Mouse (Mus musculus) forelimb bud, embryonic 11.5 days (tissue): ENCODE measurements around the gene Clptm1l.

Experiments
- DNase-seq: peaks from one replicate; pipeline ENCODE4 v3.0.0-alpha.2; 2012; ENCODE audit warnings: low read depth, low spot score

Gene Clptm1l

DNA sequence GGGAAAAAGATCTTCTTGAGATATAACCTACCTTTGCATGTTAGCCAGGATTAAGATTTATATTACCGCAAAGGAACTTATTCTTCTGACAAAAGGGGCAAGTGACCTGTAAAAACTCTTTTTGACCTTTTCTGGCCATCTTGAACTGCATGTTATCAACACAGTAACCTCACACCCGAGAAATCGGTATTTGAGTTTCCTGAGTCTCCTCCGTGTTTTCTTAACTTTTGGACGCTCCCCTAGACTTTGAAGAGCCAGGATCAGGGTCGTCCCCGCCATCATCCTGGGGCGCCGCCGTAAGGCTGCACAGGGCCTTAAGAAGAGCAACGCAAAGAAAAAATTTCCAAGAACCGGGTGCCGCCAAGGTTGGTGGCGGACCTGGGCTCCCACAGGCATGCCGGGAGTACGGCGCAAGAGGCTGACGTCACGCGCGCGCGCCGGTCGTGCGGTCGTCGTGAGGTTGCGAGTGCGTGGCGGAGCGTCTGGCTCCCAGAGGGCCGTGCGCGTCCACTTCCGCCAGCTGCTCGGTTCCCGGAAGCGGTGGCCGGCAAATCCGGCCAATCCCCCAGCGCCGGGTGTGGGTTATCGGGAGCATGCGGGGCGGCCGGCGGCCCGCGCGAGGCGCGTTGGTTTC, at the start of gene Clptm1l:
Gene Clptm1l (plus strand): TSS at position 485 of the 634 bp plus-strand sequence.
- peak; percentile 94 for DNase-seq

DNA sequence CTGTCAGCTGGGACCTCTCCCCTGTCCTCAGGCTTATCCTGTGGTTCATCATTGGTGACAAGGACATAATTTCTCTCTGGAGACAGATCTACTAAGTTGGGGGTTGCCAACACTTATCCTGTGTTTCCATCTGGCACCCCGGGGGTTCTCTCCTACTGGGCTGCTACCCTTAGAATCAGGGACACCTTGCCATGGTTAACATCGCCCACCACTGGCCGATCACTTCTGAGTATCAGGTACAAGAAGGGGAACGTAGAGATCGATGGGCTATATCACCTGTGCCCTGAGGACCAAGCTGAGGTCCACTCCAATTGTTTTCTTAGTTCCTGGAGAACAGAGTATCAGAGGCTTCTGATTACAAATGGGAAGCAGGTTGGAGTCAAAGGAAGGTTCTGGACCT, 39.6 kb upstream of the Clptm1l start:
- no peak for DNase-seq

DNA sequence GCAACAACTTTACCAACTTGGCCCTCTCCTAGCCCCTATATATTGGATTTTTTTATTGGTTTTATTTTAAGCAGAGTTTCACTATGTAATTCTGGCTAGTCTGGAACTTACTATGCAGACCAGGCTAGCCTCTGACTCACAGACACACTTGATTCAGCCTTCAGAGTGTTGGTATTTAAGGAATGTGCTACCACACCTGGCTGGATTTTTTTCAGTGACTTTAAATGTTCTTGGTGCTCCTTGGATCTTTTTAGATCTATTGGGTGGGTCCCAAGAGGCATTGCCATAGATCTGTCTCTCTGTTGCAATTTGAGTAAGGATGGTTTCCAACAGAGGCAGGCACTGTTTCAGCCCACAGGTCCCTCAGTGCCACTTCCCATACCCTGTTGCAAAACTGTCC, 28.8 kb upstream of the Clptm1l start:
- DNase-seq = no peak

- no peak for DNase-seq
Measured at GRCm38 (mm10) chr13:73577277-73577676, 26.5 kb upstream of the Clptm1l start.

- DNase-seq = no peak
Measured at GRCm38 (mm10) chr13:73591488-73591887, 12.3 kb upstream of the Clptm1l start.

- DNase-seq = no peak
Measured at GRCm38 (mm10) chr13:73592546-73592945, 11.3 kb upstream of the Clptm1l start.

- DNase-seq = no peak
Measured at GRCm38 (mm10) chr13:73596276-73596675, 7.5 kb upstream of the Clptm1l start.

DNA sequence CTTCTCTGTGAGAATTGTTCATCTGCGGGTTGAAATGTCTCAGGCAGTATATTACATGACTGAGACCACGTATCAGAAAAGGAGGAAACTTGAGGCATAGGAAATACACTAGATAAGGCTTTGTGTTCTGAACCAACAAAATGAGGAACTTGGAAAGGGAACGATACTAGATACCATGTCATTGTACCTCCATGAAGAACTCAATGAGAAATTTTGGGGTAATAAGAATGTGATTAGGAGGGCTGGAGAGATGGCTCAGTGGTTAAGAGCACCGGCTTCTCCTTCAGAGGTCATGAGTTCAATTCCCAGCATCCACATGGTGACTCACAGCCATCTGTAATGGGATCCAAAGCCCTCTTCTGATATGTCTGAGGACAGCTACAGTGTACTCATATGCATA, 3.6 kb upstream of the Clptm1l start:
- DNase-seq = no peak

- no peak for DNase-seq
Measured at GRCm38 (mm10) chr13:73603046-73603445, 760 bp upstream of the Clptm1l start.

- DNase-seq = no peak
Measured at GRCm38 (mm10) chr13:73604156-73604957, 551 bp downstream of the Clptm1l start.

DNA sequence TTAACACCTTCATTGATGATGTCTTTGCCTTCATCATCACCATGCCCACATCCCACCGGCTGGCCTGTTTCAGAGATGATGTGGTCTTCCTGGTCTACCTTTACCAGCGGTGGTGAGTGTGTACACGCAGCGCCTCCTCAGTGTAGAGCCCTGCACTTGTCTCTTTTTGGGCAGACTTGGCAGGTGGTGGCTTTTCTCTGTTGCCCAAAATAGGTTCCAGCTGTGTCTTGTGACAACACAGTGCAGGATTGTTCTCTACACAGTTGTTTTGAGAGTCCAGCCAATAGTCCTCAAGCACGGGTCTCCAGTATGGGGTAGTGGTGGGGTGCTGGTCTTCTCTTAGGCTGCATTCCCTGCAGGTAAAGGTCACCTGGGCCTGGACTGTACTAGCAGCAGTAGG, 14.6 kb downstream of the Clptm1l start:
- no peak for DNase-seq

DNA sequence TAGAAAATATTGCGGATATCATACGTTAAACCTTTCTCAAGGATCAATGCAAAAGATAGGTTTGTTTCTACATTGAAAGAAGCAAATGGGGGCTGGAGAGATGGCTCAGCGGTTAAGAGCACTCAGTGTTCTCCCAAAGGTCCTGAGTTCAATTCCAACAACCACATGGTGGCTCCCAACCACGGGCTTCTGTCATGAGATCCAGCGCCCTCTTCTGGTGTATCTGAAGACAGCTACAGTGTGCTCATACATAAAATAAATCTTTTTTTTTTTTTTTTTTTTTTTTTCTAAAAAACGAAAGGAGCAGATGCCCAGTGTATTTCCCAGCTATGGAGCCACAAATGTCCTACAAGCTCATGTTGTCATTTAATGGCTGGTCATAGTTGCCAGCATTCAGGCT, 16.8 kb downstream of the Clptm1l start:
- DNase-seq = no peak

DNA sequence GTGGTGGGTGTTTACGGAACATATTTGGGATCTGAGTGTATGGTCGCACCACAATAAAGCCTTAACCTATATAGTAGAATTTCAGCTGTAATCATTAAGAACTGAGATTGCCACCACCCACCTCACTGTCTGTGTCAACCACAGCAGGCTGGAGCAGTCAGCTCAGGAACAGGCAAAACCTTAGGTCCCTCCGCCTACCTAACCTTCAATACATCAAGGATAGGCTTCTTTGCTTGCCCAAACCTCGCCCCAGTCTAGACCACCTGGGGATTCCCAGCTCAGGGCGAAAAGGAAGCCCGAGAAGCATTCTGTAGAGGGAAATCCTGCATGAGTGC, 22.6 kb downstream of the Clptm1l start:
- DNase-seq = no peak

DNA sequence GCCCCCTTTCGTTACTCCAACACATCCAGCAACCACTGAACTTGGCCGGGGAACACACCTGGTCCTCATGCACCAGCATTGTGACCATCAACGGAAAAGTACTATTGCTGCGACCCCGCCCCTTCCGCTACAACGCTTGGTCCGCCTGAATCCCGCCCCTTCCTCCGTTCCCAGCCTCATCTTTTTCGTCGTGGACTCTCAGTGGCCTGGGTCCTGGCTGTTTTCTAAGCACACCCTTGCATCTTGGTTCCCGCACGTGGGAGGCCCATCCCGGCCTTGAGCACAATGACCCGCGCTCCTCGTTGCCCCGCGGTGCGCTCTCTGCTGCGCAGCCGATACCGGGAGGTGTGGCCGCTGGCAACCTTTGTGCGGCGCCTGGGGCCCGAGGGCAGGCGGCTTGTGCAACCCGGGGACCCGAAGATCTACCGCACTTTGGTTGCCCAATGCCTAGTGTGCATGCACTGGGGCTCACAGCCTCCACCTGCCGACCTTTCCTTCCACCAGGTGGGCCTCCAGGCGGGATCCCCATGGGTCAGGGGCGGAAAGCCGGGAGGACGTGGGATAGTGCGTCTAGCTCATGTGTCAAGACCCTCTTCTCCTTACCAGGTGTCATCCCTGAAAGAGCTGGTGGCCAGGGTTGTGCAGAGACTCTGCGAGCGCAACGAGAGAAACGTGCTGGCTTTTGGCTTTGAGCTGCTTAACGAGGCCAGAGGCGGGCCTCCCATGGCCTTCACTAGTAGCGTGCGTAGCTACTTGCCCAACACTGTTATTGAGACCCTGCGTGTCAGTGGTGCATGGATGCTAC, 23.1 kb downstream of the Clptm1l start, which contains the start of gene Tert:
Gene Tert (plus strand): TSS at position 167 of the 805 bp plus-strand sequence.
- DNase-seq = peak; percentile 72

DNA sequence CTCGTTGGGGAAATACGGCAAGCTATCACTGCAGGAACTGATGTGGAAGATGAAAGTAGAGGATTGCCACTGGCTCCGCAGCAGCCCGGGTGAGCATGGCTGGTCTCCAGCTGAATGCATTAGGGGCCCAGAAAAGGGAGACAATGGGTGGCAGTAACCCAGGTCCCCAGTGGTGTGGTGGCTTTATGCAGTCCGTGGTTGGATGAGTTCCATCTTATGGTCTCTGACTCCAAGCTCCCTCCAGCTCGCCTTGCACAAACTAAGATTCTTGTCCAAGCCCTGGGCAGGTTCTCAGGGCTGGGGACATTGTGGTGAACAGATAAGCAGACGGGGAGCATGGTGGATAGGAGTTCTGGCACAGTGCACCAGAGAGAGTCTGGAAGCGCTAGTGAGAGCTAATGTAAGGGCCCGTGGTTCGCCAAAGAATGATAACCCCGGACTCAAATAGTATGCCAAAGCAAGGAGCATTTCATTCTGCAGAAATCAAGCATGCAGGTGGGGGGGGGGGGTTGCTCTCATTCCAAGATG, 24.8 kb downstream of the Clptm1l start:
- no peak for DNase-seq

GRCm38 (mm10) chr13:73631837-73632236, 28.0 kb downstream of the Clptm1l start:
- DNase-seq = no peak

DNA sequence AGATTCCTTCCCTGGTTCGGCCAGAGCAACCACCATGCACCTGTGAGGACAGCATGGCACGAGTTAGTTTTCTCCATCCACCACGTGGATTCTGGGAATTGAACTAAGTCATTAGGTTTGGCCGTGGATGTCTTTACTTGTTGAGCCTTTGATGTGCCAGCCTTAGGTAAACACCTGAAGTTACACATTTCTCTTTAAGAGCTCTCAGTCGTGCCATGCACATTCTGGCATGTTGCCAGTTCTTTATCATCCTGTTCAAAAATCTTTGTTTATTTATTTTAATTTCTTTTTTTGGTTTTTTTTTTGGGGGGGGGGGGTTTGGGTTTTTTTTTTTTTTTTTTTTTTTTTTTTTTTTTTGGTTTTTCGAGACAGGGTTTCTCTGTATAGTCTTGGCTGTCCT, 34.0 kb downstream of the Clptm1l start:
- no peak for DNase-seq

- DNase-seq = no peak
Measured at GRCm38 (mm10) chr13:73641296-73641695, 37.5 kb downstream of the Clptm1l start.

- DNase-seq = peak; percentile 53
Measured at GRCm38 (mm10) chr13:73646397-73647087, 42.7 kb downstream of the Clptm1l start.

- no peak for DNase-seq
Measured at GRCm38 (mm10) chr13:73653266-73653665, 49.5 kb downstream of the Clptm1l start.

- no peak for DNase-seq
Measured at GRCm38 (mm10) chr13:73654976-73655375, 51.2 kb downstream of the Clptm1l start.

GRCm38 (mm10) chr13:73658953-73659352, 55.1 kb downstream of the Clptm1l start:
- DNase-seq = peak; percentile 25
